Mouse (Mus musculus): ENCODE data around the gene Ttc12. TPM values are rescaled to one million over a fixed set of nuclear protein-coding genes. Genes with fewer than 3 reads are reported as not detected.

The Ttc12 gene
- polyA plus RNA-seq, 1 experiment: 2.4 TPM

DNA sequence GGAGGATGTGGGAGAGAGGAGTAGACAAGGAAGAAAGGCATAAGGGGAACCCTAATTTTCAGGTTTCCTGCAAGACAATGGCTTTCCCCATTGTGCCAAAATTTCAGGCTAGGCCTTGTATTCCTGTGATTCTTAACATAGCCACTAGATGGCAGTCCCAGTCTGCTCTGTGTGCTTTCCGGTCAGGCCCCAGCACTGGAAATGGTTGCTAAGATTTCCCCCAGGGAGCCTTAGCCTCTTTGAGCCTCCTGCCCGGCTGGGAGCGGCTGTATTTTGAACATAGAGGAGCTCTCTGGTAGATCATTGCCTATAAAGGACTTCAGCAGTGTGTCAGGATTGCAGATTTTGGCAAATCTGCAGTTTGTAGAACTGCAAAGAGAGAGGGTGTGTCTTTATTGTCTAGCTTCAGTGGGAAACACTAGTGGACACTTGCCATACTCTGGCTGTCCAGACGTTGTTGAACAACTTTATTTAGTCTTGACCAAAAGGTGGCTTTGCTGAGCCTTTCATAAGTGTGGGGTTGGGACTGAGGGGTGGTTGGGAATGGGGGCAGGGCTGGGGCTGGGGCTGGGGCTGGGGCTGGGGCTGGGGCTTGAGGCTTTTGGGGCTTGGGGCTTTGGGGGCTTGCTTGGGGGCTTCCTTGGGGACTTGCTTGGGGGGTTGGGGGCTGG is 8.1 kb upstream of the Ttc12 start:
- DNase-seq (ENCODE audit: extremely low spot score in 1 of 2, low spot score in 1 of 2): peak in 1 of 2 experiments; percentile 87

- DNase-seq (ENCODE audit: extremely low spot score in 1 of 2, low spot score in 1 of 2): no peak
These were observed 4.6 kb upstream of the Ttc12 start for GRCm38 (mm10) chr9:49490609-49491008.

DNA sequence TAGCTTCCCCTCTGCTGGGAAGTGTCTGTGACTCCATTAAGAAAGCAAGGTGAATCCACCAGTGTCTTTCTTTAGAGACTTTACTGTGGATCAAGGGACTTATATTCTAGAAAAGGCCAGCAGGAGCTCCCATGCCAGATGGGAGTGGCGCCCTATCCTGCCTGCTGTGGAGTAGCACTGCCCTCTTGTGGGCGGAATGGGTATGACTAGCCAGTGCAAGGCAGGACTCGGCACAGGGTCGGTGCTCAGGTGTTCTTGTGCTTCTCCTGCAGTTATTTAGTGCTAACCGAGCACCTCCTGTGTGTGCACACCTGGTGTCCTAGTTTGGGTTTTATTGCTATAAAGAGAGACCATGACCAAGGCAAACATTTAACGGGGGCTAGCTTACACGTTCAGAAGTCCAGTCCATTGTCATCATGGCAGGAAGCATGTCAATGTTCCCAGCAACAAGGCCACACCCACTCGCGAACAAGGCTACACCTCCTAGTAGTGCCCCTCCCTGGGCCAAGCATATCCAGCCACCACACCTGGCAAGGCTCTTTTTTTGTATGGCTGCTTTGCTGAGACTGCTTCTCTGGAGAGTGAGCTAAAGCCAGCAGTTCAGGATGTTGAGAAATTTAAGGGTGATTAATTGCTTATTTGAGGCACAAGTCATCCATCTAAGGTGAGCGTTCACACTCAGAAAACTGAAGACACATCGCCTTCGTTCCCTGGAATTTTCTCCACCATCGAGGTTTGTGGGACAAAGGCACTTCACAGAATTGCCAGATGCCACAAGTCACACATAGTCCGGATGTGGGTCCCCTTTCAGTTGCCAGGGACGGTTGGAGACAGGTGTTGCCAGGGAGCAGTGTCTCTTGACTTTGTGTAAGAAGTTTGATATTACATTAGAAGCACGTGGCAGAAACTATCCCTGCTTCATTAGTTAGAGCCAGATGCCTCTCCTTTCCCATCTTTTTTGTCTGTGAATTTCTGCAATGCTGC is 3.2 kb upstream of the Ttc12 start:
- peak in 1 of 2 experiments; percentile 92 for DNase-seq (ENCODE audit: extremely low spot score in 1 of 2, low spot score in 1 of 2)

GRCm38 (mm10) chr9:49488258-49488657 is 2.2 kb upstream of the Ttc12 start:
- no peak for DNase-seq (ENCODE audit: extremely low spot score in 1 of 2, low spot score in 1 of 2)

GRCm38 (mm10) chr9:49487657-49487943 is 1.6 kb upstream of the Ttc12 start:
- DNase-seq (ENCODE audit: extremely low spot score in 1 of 2, low spot score in 1 of 2): no peak

DNA sequence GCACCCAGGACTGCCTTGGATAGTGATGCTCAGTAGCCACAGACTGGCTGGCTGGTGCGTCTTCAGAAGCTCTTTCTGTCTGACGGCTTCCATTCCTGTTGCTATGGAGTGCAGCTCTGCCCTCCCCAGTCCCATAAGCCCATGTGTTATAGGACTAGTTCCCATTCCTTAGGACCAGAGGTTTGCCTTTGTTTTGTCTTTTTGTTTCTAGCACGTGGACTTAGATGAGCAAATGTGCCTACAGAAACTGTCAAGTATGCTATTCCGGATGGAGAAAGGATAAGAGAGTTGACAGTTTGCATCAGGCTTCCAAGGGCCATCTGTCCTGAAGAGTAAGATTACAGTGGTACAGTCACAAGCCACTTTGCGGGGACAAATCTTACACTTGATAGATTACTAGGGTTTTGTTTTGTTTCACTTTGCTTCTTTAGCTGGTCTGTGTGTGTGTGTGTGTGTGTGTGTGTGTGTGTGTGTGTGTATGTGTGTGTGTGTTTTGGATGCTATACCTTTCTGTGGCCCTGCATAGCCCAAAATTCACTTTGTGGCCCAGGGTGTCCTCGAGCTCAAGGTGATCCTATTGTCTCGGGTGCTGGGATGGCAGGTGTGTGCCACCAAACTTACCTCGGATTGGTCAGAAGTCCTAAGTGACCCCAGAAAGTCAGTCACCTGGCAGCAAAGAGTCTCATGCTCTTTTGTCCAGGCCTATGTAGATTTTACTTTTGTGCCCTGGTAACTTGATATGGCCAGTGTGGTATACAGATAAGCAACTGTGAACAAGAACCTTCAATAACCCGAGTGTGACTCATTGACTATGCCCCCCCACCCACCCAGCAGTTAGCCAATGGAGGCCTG is 1.0 kb upstream of the Ttc12 start:
- no peak for DNase-seq (ENCODE audit: extremely low spot score in 1 of 2, low spot score in 1 of 2)

DNA sequence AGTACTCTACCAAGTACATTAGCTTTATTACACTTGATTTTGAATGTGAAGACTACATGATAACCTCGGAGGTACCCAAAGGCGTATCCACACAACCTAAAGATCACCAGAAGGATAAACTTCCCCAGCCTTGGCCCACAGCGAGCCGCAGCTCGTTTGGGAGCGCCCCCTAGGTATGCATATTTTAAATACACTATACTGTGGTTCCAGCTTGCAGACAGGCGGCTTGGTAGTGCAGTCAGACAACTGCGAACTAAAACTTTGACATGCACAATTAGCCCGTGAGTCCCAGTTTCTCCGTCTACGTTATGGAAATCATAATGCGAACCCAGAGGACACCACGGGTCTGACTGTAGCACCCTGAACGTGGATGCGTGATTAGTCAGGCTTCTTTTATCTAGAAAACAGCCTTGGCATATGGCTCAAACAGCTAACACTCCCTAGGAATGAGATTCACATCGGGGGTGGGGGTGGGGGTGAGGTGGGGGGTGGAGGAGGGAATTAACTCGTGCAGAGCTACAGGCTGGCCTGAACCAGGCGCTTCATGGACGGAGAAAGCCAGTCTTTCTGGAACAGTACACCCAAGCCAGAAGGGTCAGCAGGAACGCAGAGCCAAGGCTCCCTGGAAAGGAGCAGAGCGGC is 654 bp downstream of the Ttc12 start:
- DNase-seq (ENCODE audit: extremely low spot score in 1 of 2, low spot score in 1 of 2): peak in 1 of 2 experiments; percentile 69

GRCm38 (mm10) chr9:49483316-49483715 is 2.7 kb downstream of the Ttc12 start:
- no peak for DNase-seq (ENCODE audit: extremely low spot score in 1 of 2, low spot score in 1 of 2)

DNA sequence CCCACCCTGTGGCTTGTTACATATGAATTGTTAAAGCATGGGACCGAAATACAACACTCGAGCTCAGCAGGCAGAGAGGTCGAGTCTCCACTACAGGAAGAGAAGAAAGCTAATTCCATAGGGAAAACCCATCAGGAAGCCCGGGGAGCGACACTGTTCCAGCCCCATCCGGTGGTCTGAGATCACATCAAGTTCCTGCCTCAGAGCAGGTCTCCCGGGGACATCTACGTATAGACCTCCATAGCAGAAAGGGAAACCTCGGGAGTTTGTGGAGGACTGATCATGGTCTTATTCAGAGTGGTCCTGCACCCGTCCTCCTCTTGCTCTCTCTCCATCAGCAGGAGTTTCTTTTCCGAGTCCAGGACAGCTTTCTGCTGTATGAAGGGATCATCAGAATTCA is 13.9 kb downstream of the Ttc12 start:
- DNase-seq (ENCODE audit: extremely low spot score in 1 of 2, low spot score in 1 of 2): no peak

- no peak for DNase-seq (ENCODE audit: extremely low spot score in 1 of 2, low spot score in 1 of 2)
These were observed 15.1 kb downstream of the Ttc12 start for GRCm38 (mm10) chr9:49470946-49471345.

DNA sequence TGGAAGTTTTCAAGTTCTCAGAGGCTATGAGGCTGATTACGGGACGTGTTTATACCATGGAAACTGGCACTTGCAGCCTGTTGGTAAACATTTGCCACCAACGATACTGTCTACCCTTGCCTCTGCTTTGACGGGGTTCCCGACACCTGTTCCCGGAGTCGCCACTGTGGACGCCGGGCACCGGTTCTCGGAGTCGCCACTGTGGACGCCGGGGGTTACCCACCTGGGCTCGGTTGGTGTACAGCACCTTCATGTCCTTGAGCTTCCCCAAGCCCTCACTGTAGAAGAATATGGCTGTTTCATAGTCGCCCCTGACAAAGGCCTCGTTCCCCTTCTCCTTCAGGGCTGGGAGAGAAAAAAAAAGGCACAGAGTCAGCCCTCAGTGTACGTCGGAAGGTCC is 16.0 kb downstream of the Ttc12 start:
- DNase-seq (ENCODE audit: extremely low spot score in 1 of 2, low spot score in 1 of 2): no peak

GRCm38 (mm10) chr9:49456136-49456535 is 29.9 kb downstream of the Ttc12 start:
- DNase-seq (ENCODE audit: extremely low spot score in 1 of 2, low spot score in 1 of 2): no peak

GRCm38 (mm10) chr9:49452396-49452795 is 33.6 kb downstream of the Ttc12 start:
- no peak for DNase-seq (ENCODE audit: extremely low spot score in 1 of 2, low spot score in 1 of 2)

DNA sequence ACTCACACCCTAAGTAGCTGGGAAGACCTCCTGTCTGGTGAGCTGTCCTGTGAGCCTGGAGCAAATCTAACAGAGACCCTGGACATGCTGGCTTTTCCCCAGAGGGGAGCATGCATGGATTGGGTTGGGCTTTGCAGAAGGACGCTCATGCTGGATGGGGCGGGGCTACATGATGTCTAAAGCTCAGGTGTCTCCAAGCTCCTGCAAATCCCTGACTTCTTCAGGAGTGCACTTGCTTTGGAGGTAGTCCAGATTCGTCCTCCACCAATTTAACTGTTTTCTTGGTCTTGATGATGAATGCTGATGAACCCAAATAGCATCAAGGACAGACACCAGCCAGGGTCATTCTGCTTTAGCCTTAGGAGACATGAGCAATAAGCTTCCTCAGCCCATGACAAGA is 35.5 kb downstream of the Ttc12 start:
- DNase-seq (ENCODE audit: extremely low spot score in 1 of 2, low spot score in 1 of 2): no peak

- DNase-seq (ENCODE audit: extremely low spot score in 1 of 2, low spot score in 1 of 2): no peak
These were observed 43.4 kb downstream of the Ttc12 start for GRCm38 (mm10) chr9:49442621-49443020.

DNA sequence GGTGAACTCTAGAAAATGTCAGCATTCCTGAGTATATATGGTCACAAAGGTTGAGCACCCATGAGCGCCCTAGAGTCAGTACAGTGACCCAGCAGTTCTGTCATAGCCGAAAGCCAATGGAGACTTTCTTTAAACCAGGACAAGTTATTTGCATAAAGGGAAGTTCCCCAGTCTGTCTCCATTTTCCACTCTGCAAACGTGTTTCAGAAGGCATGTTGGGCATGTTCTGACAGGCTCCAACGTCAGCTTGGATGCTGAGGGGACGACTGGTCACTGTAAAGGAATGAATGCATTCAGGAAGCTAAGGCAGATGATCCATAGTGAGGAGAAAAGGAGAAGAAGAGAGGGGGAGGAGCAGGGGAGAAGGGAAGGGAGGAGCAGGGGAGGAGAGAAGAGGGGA is 58.5 kb downstream of the Ttc12 start:
- no peak for DNase-seq (ENCODE audit: extremely low spot score in 1 of 2, low spot score in 1 of 2)

DNA sequence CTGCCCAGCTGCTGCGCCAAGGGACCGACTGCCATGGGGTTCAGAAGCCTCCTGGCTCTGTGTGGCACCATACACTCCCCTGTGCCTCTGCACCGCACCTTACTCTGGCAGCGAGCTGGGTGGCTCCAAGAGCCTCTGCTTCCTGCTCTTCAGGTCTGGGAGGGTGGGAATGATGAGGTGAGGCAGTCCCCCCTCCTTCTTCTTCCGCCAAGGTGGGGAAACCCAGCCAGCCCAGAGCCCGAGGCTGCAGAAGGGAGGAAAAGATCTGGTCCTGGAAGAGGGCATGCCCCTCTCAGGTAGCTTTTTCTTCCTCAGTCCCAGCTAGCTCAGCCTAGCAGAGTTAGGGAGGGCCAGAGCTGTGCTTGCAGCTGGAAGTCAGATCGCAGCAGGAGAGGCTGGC is 59.1 kb downstream of the Ttc12 start, which contains the start of gene Ankk1:
Gene Ankk1 (minus strand): TSS at position 101 of the 400 bp plus-strand sequence.
- no peak for DNase-seq (ENCODE audit: extremely low spot score in 1 of 2, low spot score in 1 of 2)

DNA sequence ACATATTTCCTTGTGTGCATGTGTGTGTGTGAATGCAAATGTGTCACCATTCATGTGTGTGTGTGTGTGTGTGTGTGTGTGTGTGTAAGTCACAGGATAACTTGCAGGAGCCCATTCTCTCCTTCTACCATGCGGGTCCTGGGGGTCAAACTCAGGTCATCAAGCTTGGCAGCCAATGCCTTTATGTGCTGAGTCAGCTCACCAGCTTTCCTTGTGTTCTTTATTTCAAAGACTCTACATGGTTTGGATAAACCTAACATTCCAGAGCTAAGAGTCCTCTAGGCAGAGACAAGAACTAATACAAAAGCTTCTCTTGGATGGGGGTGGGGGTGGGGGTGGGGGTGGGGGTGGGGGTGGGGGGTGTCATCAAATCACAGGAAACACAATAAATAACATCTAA is 60.4 kb downstream of the Ttc12 start:
- no peak for DNase-seq (ENCODE audit: extremely low spot score in 1 of 2, low spot score in 1 of 2)

DNA sequence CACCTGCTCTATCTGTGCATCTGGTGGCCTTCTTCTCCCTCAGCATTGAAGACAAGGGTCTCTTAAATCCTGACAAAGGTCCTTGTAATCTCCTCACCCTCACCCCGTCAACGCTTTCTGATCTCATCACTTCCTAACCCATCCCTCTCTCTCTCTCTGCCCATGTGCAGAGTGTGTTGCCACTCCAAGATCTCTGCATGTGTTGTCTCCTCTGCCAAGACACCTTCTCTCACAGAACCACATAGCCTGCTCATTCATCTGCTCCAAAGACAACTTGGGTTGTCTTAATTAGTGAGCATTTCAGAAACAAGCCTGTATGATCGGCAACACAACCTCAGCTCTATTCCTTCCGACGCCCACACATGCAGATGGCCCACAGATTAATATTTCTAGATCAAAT is 62.2 kb downstream of the Ttc12 start:
- DNase-seq (ENCODE audit: extremely low spot score in 1 of 2, low spot score in 1 of 2): no peak

DNA sequence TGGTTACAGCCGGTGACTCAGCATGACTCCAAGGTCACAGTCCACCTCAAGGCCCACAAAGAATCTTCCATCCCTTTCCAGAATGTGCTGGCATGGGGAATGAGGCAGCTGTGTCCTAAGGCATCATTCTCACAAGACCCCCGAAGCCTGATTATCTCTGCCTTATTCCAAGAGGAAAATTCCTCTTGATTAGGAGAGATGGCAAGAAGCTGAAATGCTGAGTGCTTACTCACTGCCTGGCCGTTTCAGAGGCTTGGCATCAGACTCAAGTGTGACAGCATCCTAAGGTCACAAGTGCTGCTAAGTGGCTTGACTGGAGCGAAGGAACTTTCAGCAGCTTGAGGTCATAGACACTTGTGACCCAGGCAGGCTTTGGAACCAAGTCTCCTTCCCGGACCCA is 75.4 kb downstream of the Ttc12 start:
- no peak for DNase-seq (ENCODE audit: extremely low spot score in 1 of 2, low spot score in 1 of 2)

GRCm38 (mm10) chr9:49407028-49407427 is 79.0 kb downstream of the Ttc12 start:
- no peak for DNase-seq (ENCODE audit: extremely low spot score in 1 of 2, low spot score in 1 of 2)

Measured in frontal cortex, adult 2 months (tissue).